ENCODE assay signal across 11 mouse cellular contexts in the genomic region with DNA sequence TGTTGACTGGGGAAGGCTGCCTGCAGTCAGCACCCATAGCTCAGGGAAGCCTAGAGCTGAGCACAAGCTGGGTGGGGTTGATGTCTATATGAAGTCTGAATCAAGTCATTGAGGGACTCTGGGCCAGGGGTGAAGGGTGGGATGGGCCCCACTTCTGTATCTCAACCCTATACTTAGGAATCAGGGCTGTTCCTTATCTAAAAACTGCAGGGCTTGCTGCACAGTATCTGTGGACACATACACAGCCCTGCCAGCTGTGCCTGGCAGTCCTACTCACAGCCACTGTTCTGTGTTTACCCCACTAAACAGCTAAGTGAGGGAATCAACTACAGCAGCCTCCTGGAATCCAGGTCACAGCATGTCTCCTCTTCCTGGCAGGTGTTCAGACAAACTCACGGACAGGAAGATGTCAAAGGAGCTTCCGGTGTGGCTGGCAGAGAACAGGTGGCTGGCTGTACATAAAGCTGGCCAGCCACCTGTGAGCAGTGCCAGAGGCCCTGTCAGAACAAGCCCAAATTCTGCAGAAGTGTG. TPM values are rescaled to one million over a fixed set of nuclear protein-coding genes. Genes with fewer than 3 reads are reported as not detected.
A peak's percentile ranks its signal among the peaks of the same experiment; 100 is the strongest.
DNase-seq lines count a peak whose midpoint lies in the region; ATAC-seq lines count a peak whose summit lies in the region.
"Had no signal": no experiment of that assay in that cellular context is flagged by ENCODE, and none has a peak within 500 bp of the region (broad histone marks: within the 10 kb centered on the region; RNA-seq: fewer than 3 reads in every experiment).

No protein-coding gene starts in this region.

- no peaks in the 10 kb centered on the region for H3K9me3 ChIP-seq in hindbrain, embryonic 12.5 days (replicated peaks)
- no peaks in the 10 kb centered on the region for H3K9me3 ChIP-seq in hindbrain, embryonic 14.5 days (ENCODE audit: control insufficient read depth, low read length)
- no peaks in the 10 kb centered on the region for H3K9me3 ChIP-seq in hindbrain, embryonic 13.5 days
- H3K9me3 ChIP-seq in forebrain, embryonic 13.5 days (replicated peaks), result no peaks in the 10 kb centered on the region
- H3K9me3 ChIP-seq: embryonic facial prominence, embryonic 15.5 days had no signal

- 73% methylated on average over 2 of the region's 2 CpGs for WGBS in hindbrain, embryonic 12.5 days
- 70% methylated on average over 2 of the region's 2 CpGs for WGBS in hindbrain, embryonic 14.5 days
- WGBS in hindbrain, embryonic 13.5 days, result 71% methylated on average over 2 of the region's 2 CpGs
- 77% methylated on average over 2 of the region's 2 CpGs for WGBS in forebrain, embryonic 13.5 days

- no peaks in the 10 kb centered on the region for H3K36me3 ChIP-seq in hindbrain, embryonic 12.5 days
- no peaks in the 10 kb centered on the region for H3K36me3 ChIP-seq in hindbrain, embryonic 14.5 days (replicated peaks; ENCODE audit: control insufficient read depth, insufficient read depth)
- H3K36me3 ChIP-seq in hindbrain, embryonic 13.5 days, result no peaks in the 10 kb centered on the region
- H3K36me3 ChIP-seq in forebrain, embryonic 13.5 days (ENCODE audit: poor library complexity, severe bottlenecking), result no peaks in the 10 kb centered on the region
- H3K36me3 ChIP-seq: embryonic facial prominence, embryonic 15.5 days had no signal

- peaks cover 10% of the 10 kb centered on the region for H3K4me1 ChIP-seq in hindbrain, embryonic 12.5 days
- H3K4me1 ChIP-seq in hindbrain, embryonic 14.5 days (replicated peaks; ENCODE audit: control insufficient read depth, insufficient read depth, low read length), result no peaks in the 10 kb centered on the region
- peaks cover 10% of the 10 kb centered on the region for H3K4me1 ChIP-seq in hindbrain, embryonic 13.5 days (replicated peaks)
- H3K4me1 ChIP-seq in forebrain, embryonic 13.5 days, result peaks cover 12% of the 10 kb centered on the region

- H3K4me2 ChIP-seq in hindbrain, embryonic 12.5 days (replicated peaks), result no peak overlapping the region
- H3K4me2 ChIP-seq in hindbrain, embryonic 14.5 days (replicated peaks), result no peak overlapping the region
- H3K4me2 ChIP-seq in hindbrain, embryonic 13.5 days, result no peak overlapping the region
- H3K4me2 ChIP-seq in forebrain, embryonic 13.5 days, result no peak overlapping the region
- H3K4me2 ChIP-seq: embryonic facial prominence, embryonic 15.5 days had no signal

- H3K4me3 ChIP-seq in hindbrain, embryonic 12.5 days, result no peak overlapping the region
- no peak overlapping the region for H3K4me3 ChIP-seq in hindbrain, embryonic 14.5 days (replicated peaks; ENCODE audit: low read length)
- H3K4me3 ChIP-seq in hindbrain, embryonic 13.5 days, result no peak overlapping the region
- H3K4me3 ChIP-seq in forebrain, embryonic 13.5 days, result no peak overlapping the region
- H3K4me3 ChIP-seq: embryonic facial prominence, embryonic 15.5 days had no signal

- DNase-seq in hindbrain, embryonic 14.5 days (ENCODE audit: low spot score), result no peak
- peak; percentile 78 for DNase-seq in c-Kit-negative CD71-positive TER-119-positive erythroid progenitor cells, embryonic 14.5 days (ENCODE audit: low read depth, low spot score)
- peak; percentile 78 to 89 for DNase-seq in thymus, adult 18-20 months
- no peak for DNase-seq in adrenal gland, adult 8-10 months
- DNase-seq: lung, postnatal 36 days had no signal

- peak overlapping the region; percentile 3; the same call in 1 of the 2 replicates for H3K9ac ChIP-seq in hindbrain, embryonic 12.5 days
- no peak overlapping the region for H3K9ac ChIP-seq in hindbrain, embryonic 14.5 days
- H3K9ac ChIP-seq in hindbrain, embryonic 13.5 days, result 0 out of 2 replicates have a peak overlapping the region, but pooled peaks have one; percentile 25
- H3K9ac ChIP-seq in forebrain, embryonic 13.5 days, result no peak overlapping the region
- H3K9ac ChIP-seq: embryonic facial prominence, embryonic 15.5 days had no signal

- H3K27ac ChIP-seq in hindbrain, embryonic 12.5 days, result 0 out of 2 replicates have a peak overlapping the region, but pooled peaks have one; percentile 19
- H3K27ac ChIP-seq in hindbrain, embryonic 14.5 days, result no peak overlapping the region
- no peak overlapping the region for H3K27ac ChIP-seq in hindbrain, embryonic 13.5 days
- H3K27ac ChIP-seq in forebrain, embryonic 13.5 days, result no peak overlapping the region
- H3K27ac ChIP-seq: embryonic facial prominence, embryonic 15.5 days had no signal

- no peak for ATAC-seq in hindbrain, embryonic 12.5 days (ENCODE audit: low FRiP score)
- no peak for ATAC-seq in hindbrain, embryonic 14.5 days (ENCODE audit: low FRiP score)
- no peak for ATAC-seq in hindbrain, embryonic 13.5 days (ENCODE audit: low FRiP score)
- no peak for ATAC-seq in forebrain, embryonic 13.5 days
- ATAC-seq: intestine, postnatal 0 days; Patski had no signal

- no peaks in the 10 kb centered on the region for H3K27me3 ChIP-seq in hindbrain, embryonic 12.5 days
- no peaks in the 10 kb centered on the region for H3K27me3 ChIP-seq in hindbrain, embryonic 14.5 days (ENCODE audit: control insufficient read depth, insufficient read depth, low read length)
- H3K27me3 ChIP-seq in hindbrain, embryonic 13.5 days, result no peaks in the 10 kb centered on the region
- no peaks in the 10 kb centered on the region for H3K27me3 ChIP-seq in forebrain, embryonic 13.5 days
- H3K27me3 ChIP-seq: embryonic facial prominence, embryonic 15.5 days; Patski had no signal

RNA-seq across cellular contexts. Expression of gene Clk3, which starts 3.9 kb away (rescaled TPM):
- polyA plus RNA-seq in hindbrain, embryonic 12.5 days (2016; fragmentation: Nextera tagmentation; extraction: Ambion mirVana), result 81.8 and 82.5 TPM in 2 replicates
- polyA plus RNA-seq in hindbrain, embryonic 14.5 days (2014; fragmentation: Nextera tagmentation; extraction: Ambion mirVana), result 55.8 and 65.2 TPM in 2 replicates
- polyA plus RNA-seq in hindbrain, embryonic 13.5 days (2015; fragmentation: Nextera tagmentation; extraction: Ambion mirVana), result 71.2 and 72.4 TPM in 2 replicates
- polyA plus RNA-seq in forebrain, embryonic 13.5 days (2015; fragmentation: Nextera tagmentation; extraction: Ambion mirVana), result 90.5 and 91.0 TPM in 2 replicates
- total RNA-seq in adrenal gland, adult 8-10 months (2022), result 10 to 100 TPM; 75.3 to 83.3 (median 78.5) TPM

Comparison
In these comparisons a context has a peak if more than half of its experiments do, and no peak if none do; other contexts are left out.
1. H3K9ac ChIP-seq: peak in hindbrain, embryonic 12.5 days (single experiment) and hindbrain, embryonic 13.5 days (single experiment); none in hindbrain, embryonic 14.5 days (single experiment) and forebrain, embryonic 13.5 days (single experiment).
2. DNase-seq: peak in c-Kit-negative CD71-positive TER-119-positive erythroid progenitor cells, embryonic 14.5 days (single experiment) and thymus, adult 18-20 months (2 of 2); none in hindbrain, embryonic 14.5 days (single experiment) and adrenal gland, adult 8-10 months (single experiment).